In the genomic region with DNA sequence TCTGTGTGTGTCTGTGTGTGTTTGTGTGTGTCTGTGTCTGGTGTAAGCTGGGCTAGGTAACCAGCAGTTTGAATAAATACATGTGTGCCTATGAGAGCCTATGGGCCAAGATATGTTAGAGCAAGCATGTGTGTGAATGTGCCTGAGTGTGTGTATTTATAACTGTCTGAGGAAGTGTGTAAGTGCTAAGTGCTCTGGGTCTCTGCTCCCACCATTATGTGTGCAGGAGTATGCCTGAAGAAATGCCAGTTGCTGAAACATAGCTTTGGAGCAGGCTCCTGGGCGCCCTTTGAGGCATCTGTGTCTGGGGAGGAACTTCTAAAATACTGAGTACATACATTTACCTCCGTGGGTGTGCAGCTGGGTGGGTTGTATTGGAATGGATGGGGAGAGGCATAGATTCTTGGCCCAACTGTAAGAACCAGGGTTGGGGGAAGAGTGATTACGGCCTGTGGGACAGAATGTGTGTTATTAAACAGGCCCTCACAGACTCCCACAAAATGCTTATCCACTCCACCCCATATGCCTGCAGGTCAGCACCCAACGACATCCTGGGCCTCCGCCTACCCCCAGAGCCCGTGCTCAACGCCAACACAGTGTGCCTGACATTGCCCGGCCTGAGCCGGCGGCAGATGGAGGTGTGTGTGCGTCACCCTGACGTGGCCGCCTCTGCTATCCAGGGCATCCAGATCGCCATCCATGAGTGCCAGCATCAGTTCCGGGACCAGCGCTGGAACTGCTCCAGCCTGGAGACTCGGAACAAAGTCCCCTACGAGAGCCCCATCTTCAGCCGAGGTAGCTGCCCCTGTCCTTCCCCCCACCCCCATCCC, we compare ENCODE assay signal across 20 mouse cellular contexts. TPM values are rescaled to one million over a fixed set of nuclear protein-coding genes. Genes with fewer than 3 reads are reported as not detected.
DNase-seq lines count a peak whose midpoint lies in the region; ATAC-seq and TF ChIP-seq lines count a peak whose summit lies in the region.
"Had no signal": no experiment of that assay in that cellular context is flagged by ENCODE, and none has a peak within 500 bp of the region (broad histone marks: within the 10 kb centered on the region; RNA-seq: fewer than 3 reads in every experiment).

No protein-coding gene starts in this region.

- no peaks in the 10 kb centered on the region for H3K79me2 ChIP-seq in C2C12 (ENCODE audit: control insufficient read depth, insufficient read depth)

- H3K4me1 ChIP-seq in limb, embryonic 15.5 days: peaks cover 67% of the 10 kb centered on the region

- 0 out of 2 replicates have a peak overlapping the region, but pooled peaks have one; percentile 19 for H3K4me3 ChIP-seq in left cerebral cortex, adult 2 months
- H3K4me3 ChIP-seq in C2C12 (ENCODE audit: insufficient read depth, poor library complexity, severe bottlenecking): peak overlapping the region; percentile 26
- H3K4me3 ChIP-seq in limb, embryonic 15.5 days: no peak overlapping the region; the same call in 1 of the 2 replicates
- H3K4me3 ChIP-seq: neural tube, embryonic 12.5 days had no signal

- H3K27ac ChIP-seq in left cerebral cortex, adult 2 months: no peak overlapping the region
- no peak overlapping the region; the same call in 1 of the 2 replicates for H3K27ac ChIP-seq in limb, embryonic 15.5 days
- H3K27ac ChIP-seq: forebrain, embryonic 12.5 days; neural tube, embryonic 12.5 days had no signal

- intact Hi-C loops in left cerebral cortex, adult 2 months (cut with DNase I): no loop called here
- intact Hi-C loops in left cerebral cortex, postnatal 14 days (cut with DNase I): no loop called here
- intact Hi-C loops in heart, postnatal 36 days (cut with DNase I): no loop called here

- no peak overlapping the region for H3ac ChIP-seq in C2C12 (ENCODE audit: control insufficient read depth, insufficient read length, low read depth)

- no peaks in the 10 kb centered on the region for H3K36me3 ChIP-seq in C2C12 (ENCODE audit: control insufficient read depth, insufficient read depth)
- no peaks in the 10 kb centered on the region for H3K36me3 ChIP-seq in limb, embryonic 15.5 days
- H3K36me3 ChIP-seq: forebrain, embryonic 12.5 days; heart, embryonic 12.5 days; neural tube, embryonic 12.5 days had no signal

- DNase-seq in left cerebral cortex, adult 2 months (ENCODE audit: extremely low spot score in 1 of 2, low spot score in 2 of 2): peak in 1 of 2 experiments; percentile 57
- DNase-seq in left cerebral cortex, postnatal 14 days (ENCODE audit: low spot score in 2 of 2): no peak
- DNase-seq in brain, adult 2 months (ENCODE audit: low read depth, low spot score): peak; percentile 60
- DNase-seq in spleen, postnatal 14 days (ENCODE audit: low spot score in 2 of 2): no peak
- DNase-seq in heart, postnatal 36 days: no peak
- DNase-seq in ovary, postnatal 14 days (ENCODE audit: low spot score): no peak
- DNase-seq: adrenal gland, adult 8-10 months; cerebellum, adult 2 months; heart, postnatal 4 days; layer of hippocampus, postnatal 36 days; lung, adult 18-20 months; right cerebral cortex, postnatal 25 days had no signal

- no peak overlapping the region for H3K9ac ChIP-seq in limb, embryonic 15.5 days
- H3K9ac ChIP-seq: forebrain, embryonic 12.5 days had no signal

- H3K4me2 ChIP-seq in limb, embryonic 15.5 days: peak overlapping the region; percentile 53
- H3K4me2 ChIP-seq: forebrain, embryonic 12.5 days had no signal

- ATAC-seq in limb, embryonic 15.5 days (ENCODE audit: insufficient number of reproducible peaks, low FRiP score, low TSS enrichment, low read depth): no peak

- H3K9me3 ChIP-seq in limb, embryonic 15.5 days: no peaks in the 10 kb centered on the region
- H3K9me3 ChIP-seq: forebrain, embryonic 12.5 days; heart, embryonic 12.5 days; neural tube, embryonic 12.5 days had no signal

- no peaks in the 10 kb centered on the region for H3K27me3 ChIP-seq in C2C12 (ENCODE audit: control insufficient read depth, insufficient read depth, insufficient read length)
- peaks cover 93% of the 10 kb centered on the region for H3K27me3 ChIP-seq in limb, embryonic 15.5 days

- peaks cover 1% of the 10 kb centered on the region for H3K79me3 ChIP-seq in C2C12 (ENCODE audit: low read depth)

- no peak for TF ChIP-seq CTCF in left cerebral cortex, adult 2 months (IDR thresholded peaks at IDR 0.05)
- TF ChIP-seq CTCF in C2C12 (IDR thresholded peaks at IDR 0.05; ENCODE audit: control insufficient read depth, insufficient read depth, insufficient read length): no peak

- 32% methylated on average over 19 of the region's 19 CpGs for WGBS in limb, embryonic 15.5 days

TF ChIP-seq in C2C12, 6 proteins besides CTCF, POLR2A, EP300 and RAD21:
- TF ChIP-seq CEBPB (IDR thresholded peaks at IDR 0.05; ENCODE audit: low read depth): no peak
- no peak for TF ChIP-seq FOSL1 (IDR thresholded peaks at IDR 0.05; ENCODE audit: insufficient read depth, low read length, poor library complexity, severe bottlenecking)
- TF ChIP-seq USF1 (IDR thresholded peaks at IDR 0.05; ENCODE audit: low read depth): no peak
- no peak for TF ChIP-seq MAX (IDR thresholded peaks at IDR 0.05)
- no peak for TF ChIP-seq MYOG (IDR thresholded peaks at IDR 0.05; ENCODE audit: control insufficient read depth, extremely low read depth, insufficient read length)
- TF ChIP-seq MYOD1 (IDR thresholded peaks at IDR 0.05; ENCODE audit: control insufficient read depth, insufficient read length, low read depth): no peak

RNA-seq across cellular contexts. Expression of gene Wnt10a, which starts 1.7 kb away (rescaled TPM):
- total RNA-seq in left cerebral cortex, adult 2 months (2021): 10 to 100 TPM; 15.0 to 18.2 TPM
- total RNA-seq in left cerebral cortex, postnatal 14 days (2021): 1 to 10 TPM; 2.7 to 3.4 TPM
- 12.9 TPM for polyA plus RNA-seq in C2C12 (2012; fragmentation: generic; extraction: Trizol)
- 9.0 and 9.1 TPM in 2 replicates for polyA plus RNA-seq in limb, embryonic 15.5 days (2015; fragmentation: Nextera tagmentation; extraction: Ambion mirVana)
- total RNA-seq in heart, postnatal 36 days (2021): not detected
- total RNA-seq: common myeloid progenitor, adult 5-6 weeks; heart, postnatal 4 days; liver, adult 2 months; megakaryocyte-erythroid progenitor cell, adult 5-6 weeks had no signal
- polyA plus RNA-seq: liver, adult 2 months had no signal

RNA-seq across cellular contexts. Expression of gene Wnt6, which starts 21.4 kb away (rescaled TPM):
- total RNA-seq in left cerebral cortex, adult 2 months (2021): 1 to 10 TPM; 2.1 to 4.7 TPM
- total RNA-seq in left cerebral cortex, postnatal 14 days (2021): 1 to 10 TPM; 2.0 to 2.8 TPM
- polyA plus RNA-seq in C2C12 (2012; fragmentation: generic; extraction: Trizol): 3.0 TPM
- 49.5 and 53.6 TPM in 2 replicates for polyA plus RNA-seq in limb, embryonic 15.5 days (2015; fragmentation: Nextera tagmentation; extraction: Ambion mirVana)
- total RNA-seq in heart, postnatal 36 days (2021): under 1 TPM; 0.14 to 0.33 TPM
- total RNA-seq: common myeloid progenitor, adult 5-6 weeks; liver, adult 2 months; megakaryocyte-erythroid progenitor cell, adult 5-6 weeks had no signal

RNA-seq across cellular contexts. Expression of gene Prkag3, which starts 44.0 kb away (rescaled TPM):
- total RNA-seq in left cerebral cortex, adult 2 months (2021): not detected
- not detected for total RNA-seq in left cerebral cortex, postnatal 14 days (2021)
- polyA plus RNA-seq in C2C12 (2012; fragmentation: generic; extraction: Trizol): 0.66 TPM
- 2.8 and 7.5 TPM in 2 replicates for polyA plus RNA-seq in limb, embryonic 15.5 days (2015; fragmentation: Nextera tagmentation; extraction: Ambion mirVana)
- 1 to 10 TPM; 1.1 to 1.4 TPM for total RNA-seq in heart, postnatal 36 days (2021)
- total RNA-seq: common myeloid progenitor, adult 5-6 weeks; layer of hippocampus, postnatal 36 days; megakaryocyte-erythroid progenitor cell, adult 5-6 weeks had no signal
- polyA plus RNA-seq: forebrain, embryonic 12.5 days; liver, adult 2 months had no signal
